Mouse (Mus musculus) thymus, adult 2 months (tissue): ENCODE data around the gene Castor1.

Experiments
- CTCF ChIP-seq: fragments of 200-500 bp; IDR thresholded peaks from 2 replicates; pipeline ENCODE4 v1.5.1; 2012; ENCODE audit warnings: mild to moderate bottlenecking, control low read depth, low read length, moderate library complexity, borderline replicate concordance; ENCODE audit not compliant: control insufficient read depth, poor library complexity, insufficient read depth; ENCODE audit errors: extremely low read depth
- POLR2A ChIP-seq: fragments of 200-500 bp; IDR thresholded peaks from 2 replicates; pipeline ENCODE4 v1.6.1; 2012; ENCODE audit warnings: mild to moderate bottlenecking, low read length, control low read depth, moderate library complexity; ENCODE audit not compliant: control insufficient read depth, poor library complexity, insufficient read depth; ENCODE audit errors: extremely low read depth

DNA sequence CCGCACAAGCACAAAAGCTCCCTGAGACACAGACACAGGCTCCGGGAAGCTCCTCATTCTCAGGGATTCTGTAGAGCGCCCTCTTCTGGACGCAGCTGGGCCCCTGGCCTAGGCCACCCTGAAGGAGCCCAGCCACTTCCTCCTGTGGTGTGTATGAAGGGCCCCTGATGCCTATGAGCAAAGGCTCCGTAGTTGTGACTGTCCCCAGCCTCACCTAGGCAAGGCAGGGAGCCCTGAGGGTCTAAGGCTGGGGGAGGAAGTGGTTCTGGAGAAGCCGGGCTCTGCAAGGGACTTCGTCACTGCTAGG is 43.1 kb downstream of the Castor1 start:
- peak; percentile 84; the same call in 1 of the 2 replicates for TF ChIP-seq CTCF
- TF ChIP-seq POLR2A, result no peak
